Mouse (Mus musculus) midbrain, postnatal 0 days (tissue): ENCODE results near the gene Fbxw7. TPM values are rescaled to one million over a fixed set of nuclear protein-coding genes. Genes with fewer than 3 reads are reported as not detected.
"Not testable (repeated sequence)": the region's sequence is repeated elsewhere in the genome, so short reads cannot be mapped to it uniquely, and the experiment has no call there.

Source experiments
- ATAC-seq: fragments of 200-750 bp; cut with Nextera tagmentation; 2 replicates; pipeline ENCODE4 v1.8.0; 2017; ENCODE audit warnings: moderate number of reproducible peaks, mild to moderate bottlenecking, moderate TSS enrichment, moderate library complexity; ENCODE audit not compliant: low FRiP score
- DNase-seq: peaks from one replicate; pipeline ENCODE4 v3.0.0-alpha.2; 2015; ENCODE audit warnings: low spot score
- H3K27ac ChIP-seq: fragments of 300-500 bp; sonication (generic); 2 replicates; pipeline ENCODE4 v1.5.1; 2014; ENCODE audit warnings: low read depth, mild to moderate bottlenecking, low read length, mixed read lengths
- H3K27me3 ChIP-seq: fragments of 300-500 bp; sonication (generic); 2 replicates; pipeline ENCODE4 v1.6.1; 2014; ENCODE audit warnings: low read length, control low read depth, mixed read lengths; ENCODE audit not compliant: insufficient read depth
- H3K36me3 ChIP-seq: fragments of 300-500 bp; sonication (generic); 2 replicates; pipeline ENCODE4 v1.6.1; 2014; ENCODE audit warnings: low read length, control low read depth, mixed read lengths; ENCODE audit not compliant: insufficient read depth
- H3K4me1 ChIP-seq: fragments of 300-500 bp; sonication (generic); 2 replicates; pipeline ENCODE4 v1.6.1; 2014; ENCODE audit warnings: mild to moderate bottlenecking, control low read depth, antibody characterized with exemption, low read length, mixed read lengths; ENCODE audit not compliant: insufficient read depth
- H3K4me2 ChIP-seq: fragments of 300-500 bp; sonication (generic); 2 replicates; pipeline ENCODE4 v1.6.1; 2014; ENCODE audit warnings: low read depth, mild to moderate bottlenecking, low read length, mixed read lengths; ENCODE audit not compliant: poor library complexity, severe bottlenecking
- H3K4me3 ChIP-seq: fragments of 300-500 bp; sonication (generic); 2 replicates; pipeline ENCODE4 v1.5.1; 2014; ENCODE audit warnings: low read depth, mild to moderate bottlenecking, low read length, moderate library complexity
- H3K9ac ChIP-seq: fragments of 300-500 bp; sonication (generic); replicated peaks from 2 replicates; pipeline ENCODE4 v1.6.1; 2014; ENCODE audit warnings: mild to moderate bottlenecking, low read length, moderate library complexity, mixed read lengths; ENCODE audit not compliant: poor library complexity, severe bottlenecking
- H3K9me3 ChIP-seq: fragments of 300-500 bp; sonication (generic); 2 replicates; pipeline ENCODE4 v1.6.1; 2016; ENCODE audit warnings: low read length, control low read depth
- CTCF ChIP-seq: IDR thresholded peaks from 2 replicates; pipeline ENCODE4 v1.5.1; 2016; ENCODE audit warnings: antibody characterized with exemption, mild to moderate bottlenecking
- WGBS: fragments of 180-500 bp; shearing (Covaris S2); extraction: QIAGEN DNeasy Blood & Tissue Kit; methylation state at CpG from one replicate; pipeline ENCODE4 v1.1.7; 2014; 5-methylcytosine and 5-hydroxymethylcytosine counted together
- polyA plus RNA-seq: library from polyadenylated mRNA; unstranded; fragments of >200 nt; fragmentation: Nextera tagmentation; extraction: Ambion mirVana; gene quantifications from 2 replicates; pipeline ENCODE4 v1.2.1, GENCODE M21; 2015
- total RNA-seq: library from RNA; depleted of rRNA; stranded (reverse); fragments of >200 nt; gene quantifications from 2 replicates; pipeline ENCODE4 v1.2.3, GENCODE M21; 2014

Gene Fbxw7
- total and polyA plus RNA-seq, 2 experiments from 2014 or later: 34.4 to 46.9 TPM

GRCm38 (mm10) chr3:84850418-84850817, 35.4 kb downstream of the Fbxw7 start:
- Histone ChIP-seq H3K27me3 (no peaks in the 10 kb centered on the region), H3K36me3 (no peaks in the 10 kb centered on the region), H3K4me1 (no peaks in the 10 kb centered on the region), H3K4me2 (no peak overlapping the region), H3K27ac (no peak overlapping the region), H3K9ac (no peak overlapping the region), H3K9me3 (no peaks in the 10 kb centered on the region), H3K4me3 (no peak overlapping the region)
- WGBS: 87% methylated on average over 1 of the region's 1 CpGs
- DNase-seq (no peak), ATAC-seq (no peak)
- no peak for TF ChIP-seq CTCF

- no peak overlapping the region for H3K4me3 ChIP-seq
- no peaks in the 10 kb centered on the region for H3K36me3 ChIP-seq
- H3K27ac ChIP-seq: no peak overlapping the region
- H3K27me3 ChIP-seq: no peaks in the 10 kb centered on the region
- no peak for ATAC-seq
- no peaks in the 10 kb centered on the region for H3K4me1 ChIP-seq
- H3K4me2 ChIP-seq: no peak overlapping the region
- WGBS: 79% methylated on average over 1 of the region's 1 CpGs
- DNase-seq: no peak
- H3K9ac ChIP-seq: no peak overlapping the region
- no peaks in the 10 kb centered on the region for H3K9me3 ChIP-seq
- TF ChIP-seq CTCF: no peak
Measured at GRCm38 (mm10) chr3:84851801-84852200, 36.7 kb downstream of the Fbxw7 start.

GRCm38 (mm10) chr3:84852877-84853276, 37.8 kb downstream of the Fbxw7 start:
- no peaks in the 10 kb centered on the region for H3K4me1 ChIP-seq
- no peak overlapping the region for H3K27ac ChIP-seq
- H3K36me3 ChIP-seq: no peaks in the 10 kb centered on the region
- H3K4me3 ChIP-seq: no peak overlapping the region
- DNase-seq (no peak), ATAC-seq (no peak)
- no peak overlapping the region for H3K4me2 ChIP-seq
- no peak overlapping the region for H3K9ac ChIP-seq
- 90% methylated on average over 7 of the region's 7 CpGs for WGBS
- no peak for TF ChIP-seq CTCF
- H3K9me3 ChIP-seq: no peaks in the 10 kb centered on the region
- no peaks in the 10 kb centered on the region for H3K27me3 ChIP-seq

- Histone ChIP-seq H3K27me3 (no peaks in the 10 kb centered on the region), H3K9ac (no peak overlapping the region), H3K4me3 (no peak overlapping the region), H3K36me3 (no peaks in the 10 kb centered on the region), H3K4me2 (no peak overlapping the region), H3K4me1 (no peaks in the 10 kb centered on the region), H3K9me3 (no peaks in the 10 kb centered on the region), H3K27ac (no peak overlapping the region)
- ATAC-seq: no peak
- 69% methylated on average over 1 of the region's 1 CpGs for WGBS
- no peak for TF ChIP-seq CTCF
- no peak for DNase-seq
Measured at GRCm38 (mm10) chr3:84854440-84854839, 39.4 kb downstream of the Fbxw7 start.

- Histone ChIP-seq H3K27me3 (no peaks in the 10 kb centered on the region), H3K27ac (no peak overlapping the region), H3K36me3 (no peaks in the 10 kb centered on the region), H3K4me2 (no peak overlapping the region), H3K4me3 (no peak overlapping the region), H3K9ac (no peak overlapping the region), H3K4me1 (no peaks in the 10 kb centered on the region), H3K9me3 (no peaks in the 10 kb centered on the region)
- no peak for TF ChIP-seq CTCF
- 94% methylated on average over 1 of the region's 1 CpGs for WGBS
- DNase-seq: no peak
- no peak for ATAC-seq
Measured at GRCm38 (mm10) chr3:84860669-84861068, 45.6 kb downstream of the Fbxw7 start.

GRCm38 (mm10) chr3:84861817-84862216, 46.7 kb downstream of the Fbxw7 start:
- H3K4me1 ChIP-seq, H3K9me3 ChIP-seq, H3K27me3 ChIP-seq, H3K4me2 ChIP-seq, H3K4me3 ChIP-seq, H3K36me3 ChIP-seq, ATAC-seq, H3K27ac ChIP-seq, DNase-seq, H3K9ac ChIP-seq: not testable (repeated sequence)
- 93% methylated on average over 3 of the region's 3 CpGs for WGBS
